Mouse (Mus musculus) hindlimb bud, embryonic 11.5 days (tissue): ENCODE measurements around the gene Gm5148.

Source experiments
- DNase-seq: peaks from one replicate; pipeline ENCODE4 v3.0.0-alpha.2; 2012; ENCODE audit warnings: low read depth, low spot score; ENCODE audit errors: extremely low spot score

Gm5148 gene

DNA sequence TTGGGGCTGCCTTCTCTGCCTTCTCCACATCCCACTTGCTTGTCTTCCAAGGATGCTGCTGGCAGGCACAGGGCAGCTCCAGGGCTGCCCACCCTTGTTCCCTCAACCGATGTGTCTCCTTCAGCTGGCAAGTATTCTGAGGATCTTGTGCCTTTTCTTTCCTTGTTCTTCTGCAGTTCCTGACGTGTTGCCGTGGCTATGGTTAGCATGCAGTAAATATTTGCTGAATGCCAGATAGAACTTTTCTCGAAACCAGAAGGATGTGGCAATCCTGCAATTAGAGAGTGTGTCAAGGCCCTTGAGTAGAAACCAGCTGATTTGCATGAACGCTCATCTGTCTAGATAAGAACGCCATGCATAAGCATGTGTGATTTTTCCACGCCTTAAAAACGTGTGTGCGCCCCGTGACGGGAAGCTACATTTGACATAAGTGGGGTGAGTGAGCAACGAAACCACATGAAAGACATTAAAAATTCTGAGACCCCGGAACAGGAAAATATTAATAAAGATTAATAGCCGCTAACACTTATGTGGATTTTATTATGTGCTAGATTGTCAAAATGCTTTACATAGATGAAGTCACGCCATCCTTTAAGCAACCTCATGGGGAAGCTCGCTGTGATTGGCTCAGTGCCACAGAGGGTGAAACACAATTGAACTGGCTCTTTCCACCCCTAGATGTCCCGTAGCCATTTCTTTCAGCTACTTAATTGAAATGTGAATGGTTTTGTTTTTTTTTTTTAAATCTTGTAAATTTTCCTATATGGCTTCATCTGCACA is 14.1 kb upstream of the Gm5148 start:
- DNase-seq = no peak

DNA sequence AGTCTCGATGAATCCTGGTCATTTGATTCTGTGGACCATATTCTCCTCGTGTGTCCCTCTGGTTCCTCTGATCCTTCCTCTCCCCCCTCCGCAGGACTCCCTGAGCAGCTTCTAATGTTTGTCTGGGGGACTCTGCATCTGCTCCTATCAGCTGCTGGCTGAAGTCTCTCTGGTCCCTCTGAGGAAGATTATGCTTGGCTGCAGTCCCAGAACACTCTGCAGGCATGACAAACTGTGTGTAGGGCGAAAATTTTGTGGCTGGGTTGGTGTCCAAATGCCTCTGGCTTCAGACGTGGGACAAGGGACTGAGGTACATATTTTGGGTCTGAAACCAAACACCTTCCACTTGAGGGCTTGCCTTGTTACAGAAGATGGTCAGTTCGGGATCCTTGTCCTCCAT is 13.1 kb upstream of the Gm5148 start:
- no peak for DNase-seq

DNA sequence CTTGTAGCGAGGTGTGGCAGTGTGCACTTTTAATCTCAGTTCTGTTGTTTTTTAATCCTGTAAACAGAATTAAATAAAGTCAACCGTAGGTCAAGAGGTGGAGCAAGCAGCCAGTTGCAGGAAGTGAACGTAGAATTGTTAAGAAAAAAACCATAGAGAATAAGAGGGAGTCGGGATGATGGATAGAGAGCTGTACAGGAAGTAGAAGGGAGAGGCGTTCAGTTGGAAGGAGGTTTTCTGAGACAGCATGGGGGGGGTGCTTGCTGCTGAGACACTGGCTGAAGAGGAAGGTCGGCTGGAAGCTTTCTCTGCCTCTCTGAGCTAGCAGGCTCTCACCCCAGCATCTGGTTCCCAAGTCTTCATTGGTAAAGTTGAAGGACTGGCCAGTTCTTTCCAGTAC is 10.9 kb upstream of the Gm5148 start:
- no peak for DNase-seq

DNA sequence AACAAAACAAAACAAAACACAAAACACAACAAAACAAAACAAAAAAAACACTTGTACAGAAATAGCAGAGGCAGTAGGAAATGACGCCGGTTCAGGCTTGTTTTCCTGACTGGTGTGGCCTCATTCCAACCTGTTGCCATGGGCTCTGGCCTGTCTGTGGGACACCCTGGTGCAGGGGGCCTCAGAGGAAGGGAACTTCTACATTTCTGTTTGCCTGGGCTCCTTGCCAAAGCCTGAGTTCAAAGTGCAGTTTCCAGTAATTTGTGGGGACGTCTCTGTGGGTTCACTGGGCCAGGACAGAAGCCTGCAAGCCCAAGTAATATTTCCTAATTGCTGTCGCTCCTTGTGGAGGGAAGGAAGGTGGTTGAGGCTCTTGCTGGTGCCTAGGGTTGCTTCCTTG is 4.9 kb upstream of the Gm5148 start:
- DNase-seq = no peak

DNA sequence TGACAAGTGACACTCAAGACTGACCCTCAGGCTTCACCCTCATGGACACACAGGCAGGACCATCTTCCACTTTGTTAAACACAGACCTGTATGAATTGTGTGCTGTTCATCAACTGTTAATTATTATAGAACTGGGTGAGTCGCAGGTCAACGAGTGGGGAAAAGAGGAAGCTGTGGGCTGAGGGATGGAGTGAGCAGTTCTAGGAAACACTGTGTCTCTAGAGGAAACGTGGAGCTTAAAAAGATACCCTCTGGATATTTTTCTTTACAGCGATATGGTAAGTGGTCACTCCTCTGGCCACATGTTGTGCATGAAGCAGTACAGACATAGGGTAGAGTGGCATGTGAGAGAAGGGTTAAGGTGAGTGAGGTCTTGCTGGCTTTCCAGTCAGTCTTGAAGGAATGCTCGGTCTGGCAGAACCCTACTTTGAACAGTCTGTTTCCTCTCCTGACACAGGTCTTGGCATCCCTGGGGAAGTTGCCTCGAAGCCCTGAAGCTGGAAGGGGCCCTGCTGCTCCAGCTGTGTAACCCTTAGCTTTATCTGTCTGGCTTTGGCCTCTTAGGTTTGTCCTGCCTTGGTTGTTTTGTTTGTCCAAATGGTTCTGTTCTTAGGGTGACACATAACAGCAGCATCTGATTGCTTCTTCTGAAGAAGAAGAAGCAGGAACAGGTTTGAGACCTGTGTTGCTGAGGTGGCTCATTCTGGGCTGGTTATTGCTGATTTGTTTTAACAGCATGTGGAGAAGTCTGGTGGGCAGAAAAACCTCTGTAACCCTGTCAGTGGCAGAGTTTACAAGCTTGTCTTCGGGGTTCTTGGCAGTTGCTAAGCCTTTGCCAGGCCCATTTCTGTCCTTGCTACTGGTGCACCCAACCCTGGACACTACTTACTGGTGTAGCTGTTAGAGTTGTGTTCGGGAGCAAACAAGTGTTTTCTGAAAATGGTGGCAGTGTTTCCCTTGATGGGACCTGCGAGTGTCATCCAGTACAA is 4.1 kb upstream of the Gm5148 start:
- no peak for DNase-seq

DNA sequence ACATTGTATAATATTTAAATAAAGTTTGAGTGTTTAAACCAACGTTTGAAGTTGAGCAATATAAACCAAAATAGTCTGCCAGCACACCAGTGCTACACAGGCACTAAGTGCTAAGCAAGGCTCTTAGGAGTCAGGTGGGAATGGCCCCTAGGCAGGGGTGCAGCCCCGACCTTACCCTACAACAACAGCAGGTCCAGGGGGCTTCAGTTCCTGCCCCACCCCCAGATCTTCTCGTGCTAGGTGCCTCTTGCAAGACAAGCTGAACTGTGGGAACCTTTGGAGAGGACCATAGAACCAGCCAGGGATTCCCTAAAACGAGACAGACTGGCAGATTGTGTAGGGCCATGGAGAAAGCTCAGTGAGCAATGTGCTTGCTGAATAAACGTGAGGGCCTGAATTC is 3.1 kb upstream of the Gm5148 start:
- no peak for DNase-seq

DNA sequence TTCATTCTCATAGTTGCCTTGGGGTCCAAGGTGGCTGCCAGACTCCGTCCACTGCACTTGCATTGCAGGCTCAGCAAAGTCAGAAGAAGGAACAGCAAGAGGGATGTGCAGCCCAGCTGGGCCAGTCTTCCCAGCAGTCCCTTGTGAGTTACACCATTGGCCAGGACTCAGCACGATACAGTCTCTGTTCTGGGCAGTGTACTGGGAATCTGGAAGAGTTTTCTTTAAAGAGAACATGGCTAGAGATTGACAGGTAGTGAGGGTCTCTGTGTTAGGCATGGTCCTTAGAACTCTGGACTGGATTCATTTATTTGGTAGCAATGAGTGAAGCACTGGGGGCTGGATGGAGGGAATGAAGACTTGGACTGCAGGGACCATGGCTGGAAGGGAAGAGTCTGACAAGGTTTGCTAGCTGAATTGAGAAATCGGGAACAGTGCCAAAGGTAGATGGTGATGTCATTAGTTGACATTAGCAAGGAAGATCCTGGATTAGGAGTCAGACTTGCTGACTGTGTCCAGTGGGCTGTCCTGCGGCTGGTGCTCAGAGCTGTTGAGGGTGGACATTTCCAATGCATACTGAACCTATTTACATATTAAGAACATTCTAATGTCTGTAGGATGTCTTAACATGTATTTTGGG is 2.3 kb upstream of the Gm5148 start:
- DNase-seq = no peak

DNA sequence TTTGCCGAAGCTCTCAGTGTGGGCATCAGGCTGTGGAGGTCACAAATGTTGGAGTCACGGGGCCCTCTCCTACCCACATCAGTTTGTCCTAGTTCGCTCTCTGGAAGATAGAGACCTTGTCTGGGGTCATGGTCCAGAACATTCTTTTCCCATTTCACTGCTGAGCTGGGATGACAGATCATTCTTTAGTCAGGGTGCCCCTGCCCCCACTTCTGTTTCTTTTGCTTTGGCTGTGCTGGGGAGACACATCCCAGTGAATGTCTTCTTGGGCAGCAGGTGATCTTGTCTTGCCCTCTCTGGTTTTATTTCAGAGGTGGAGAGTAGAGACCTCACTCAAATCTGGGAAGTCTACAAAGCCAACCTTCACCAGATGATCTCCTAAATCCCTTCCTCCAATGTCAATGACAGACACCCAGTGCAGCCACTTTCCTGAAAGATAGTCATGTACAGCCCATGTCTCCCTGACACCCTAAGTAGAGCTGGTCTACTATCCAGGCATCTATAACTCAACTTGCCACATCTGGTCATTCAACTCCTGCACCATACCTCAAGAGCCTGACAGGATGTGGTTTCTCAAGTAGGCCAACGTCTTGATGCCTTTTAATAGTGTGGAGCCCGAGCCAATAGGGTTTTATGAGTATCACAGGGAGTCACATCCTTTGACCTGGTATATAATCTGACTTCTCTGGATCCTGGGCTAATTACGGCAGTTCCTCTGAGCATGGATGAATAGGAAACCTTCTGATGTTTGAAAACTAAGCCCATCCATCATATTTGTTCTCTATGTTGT is 851 bp upstream of the Gm5148 start:
- no peak for DNase-seq

DNA sequence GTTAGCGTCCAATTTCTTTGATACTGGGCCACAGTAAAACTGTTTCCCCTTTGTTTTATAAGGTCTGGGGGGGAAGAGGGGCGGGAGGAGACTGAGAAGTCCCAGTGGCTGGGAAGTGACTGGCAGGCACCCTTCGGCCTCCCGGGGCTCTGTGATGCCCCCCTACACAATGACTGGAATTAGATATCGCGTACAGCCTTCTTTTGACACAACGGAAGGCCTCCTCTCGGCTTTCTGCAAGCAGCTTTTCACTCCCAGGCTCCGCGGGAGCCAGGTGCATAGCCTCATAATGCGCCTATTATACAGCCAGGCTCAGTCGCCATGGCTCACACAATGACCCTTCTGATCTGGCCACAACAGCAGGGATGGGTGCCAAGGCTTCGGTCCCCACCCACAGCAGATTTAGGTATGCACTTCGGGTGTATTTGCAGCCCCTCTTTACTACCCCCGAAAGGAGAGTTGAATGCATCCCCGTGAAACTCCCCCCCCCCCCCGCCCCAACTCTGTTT is 574 bp downstream of the Gm5148 start:
- no peak for DNase-seq

DNA sequence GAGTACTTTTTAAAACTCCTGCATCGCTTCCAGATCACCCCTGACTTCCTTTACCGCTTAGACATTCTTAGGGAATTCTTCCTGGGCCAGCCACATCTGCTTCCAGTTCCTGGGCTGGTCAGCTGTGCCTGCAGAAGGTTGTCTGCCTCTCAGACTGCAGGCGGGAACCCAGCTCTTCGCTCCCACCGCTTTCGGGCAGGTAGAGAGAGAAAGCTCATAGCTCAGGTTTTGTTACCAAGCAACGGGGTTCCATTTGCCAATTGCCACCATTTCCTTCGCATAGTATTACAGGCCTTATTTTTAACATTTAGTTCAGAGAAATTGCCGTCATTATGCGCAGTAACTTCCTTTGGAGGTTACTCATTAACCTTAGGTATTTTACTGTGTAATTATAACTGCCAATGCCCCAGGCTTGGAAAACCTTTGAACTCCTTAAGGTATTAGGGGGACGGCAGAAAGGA is 1.2 kb downstream of the Gm5148 start:
- DNase-seq = peak; percentile 76

DNA sequence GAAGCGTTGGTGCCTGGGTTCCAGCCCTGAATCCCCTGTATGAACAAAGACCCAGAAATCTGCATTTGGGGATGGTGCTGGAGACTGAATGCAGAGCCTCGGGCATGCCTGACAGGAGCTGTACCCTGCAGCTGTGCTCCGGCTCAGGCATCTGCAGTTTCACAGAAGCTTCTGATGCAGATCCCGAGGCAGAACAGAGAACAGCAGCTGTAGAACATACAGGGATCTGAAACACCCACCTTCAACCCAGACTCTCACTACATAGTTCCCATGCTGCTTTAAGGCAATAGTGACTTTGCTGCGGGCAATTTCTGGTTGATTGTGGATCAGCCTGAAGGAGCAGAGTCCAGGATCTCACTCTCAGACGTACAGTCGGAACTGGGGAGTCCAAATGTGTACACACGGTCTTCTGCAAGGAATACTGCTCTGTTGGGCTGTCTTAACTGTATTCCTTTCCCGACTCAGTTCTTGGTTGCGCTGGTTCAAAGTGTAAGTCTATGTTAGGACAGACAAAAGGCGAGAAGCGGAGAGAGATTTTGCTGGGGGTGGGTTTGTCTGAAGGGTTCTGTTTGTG is 1.7 kb downstream of the Gm5148 start:
- no peak for DNase-seq

DNA sequence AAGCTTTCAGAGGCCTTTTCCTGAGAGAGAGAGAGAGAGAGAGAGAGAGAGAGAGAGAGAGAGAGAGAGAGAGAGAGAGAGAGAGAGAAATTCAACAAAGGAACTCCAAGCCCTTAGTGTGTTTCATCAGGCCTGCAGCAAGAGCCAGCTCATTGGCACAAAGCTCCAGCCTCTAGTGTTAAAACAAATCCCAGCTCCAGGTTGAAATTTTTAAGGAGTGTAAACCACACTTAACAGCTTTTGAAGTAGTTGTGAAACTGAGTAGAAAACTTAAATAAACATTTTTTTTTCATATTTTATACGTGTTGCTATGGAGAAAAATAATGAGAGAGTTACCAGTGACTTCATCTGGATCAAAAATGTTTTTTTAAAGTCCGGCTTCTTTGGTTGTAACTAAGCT is 7.3 kb downstream of the Gm5148 start:
- no peak for DNase-seq

DNA sequence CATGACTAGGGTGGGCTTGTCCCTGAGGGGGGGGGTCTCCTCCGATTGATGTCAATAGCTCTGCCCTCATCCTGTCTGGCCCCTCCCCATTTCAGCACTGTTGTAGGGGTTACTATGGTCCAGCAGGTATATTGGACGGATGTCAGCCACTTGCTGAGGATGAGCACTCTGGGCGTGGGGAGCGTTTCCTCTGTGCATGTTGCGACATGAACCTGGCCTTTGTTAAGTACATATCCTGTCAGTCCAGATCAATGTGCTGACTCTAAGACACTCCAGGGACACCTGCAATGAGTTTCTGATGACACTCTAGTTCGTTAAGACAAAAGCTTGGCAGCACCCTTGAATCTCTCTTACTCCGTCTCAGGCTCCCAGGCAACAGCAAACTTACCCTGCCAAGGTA is 8.6 kb downstream of the Gm5148 start:
- no peak for DNase-seq

DNA sequence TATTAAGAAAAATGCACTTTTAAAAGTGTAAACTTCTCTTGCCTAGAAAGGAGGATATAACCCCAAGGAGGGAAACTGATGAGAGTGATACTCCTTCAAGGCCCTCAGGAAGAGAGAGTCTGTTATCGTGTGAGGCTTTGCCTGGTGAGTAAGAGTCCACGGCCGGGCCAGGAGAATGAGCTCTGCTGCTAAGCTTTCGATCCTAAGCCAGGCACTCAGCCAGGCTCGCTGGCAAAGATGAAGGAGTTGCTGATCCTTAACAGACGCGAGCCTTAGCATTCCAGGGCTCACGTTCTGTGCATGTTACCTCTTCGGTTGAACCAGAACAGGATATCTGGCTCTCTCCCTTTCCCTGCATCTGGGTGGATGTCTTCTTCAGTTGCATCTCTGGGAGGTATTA is 11.8 kb downstream of the Gm5148 start:
- no peak for DNase-seq

DNA sequence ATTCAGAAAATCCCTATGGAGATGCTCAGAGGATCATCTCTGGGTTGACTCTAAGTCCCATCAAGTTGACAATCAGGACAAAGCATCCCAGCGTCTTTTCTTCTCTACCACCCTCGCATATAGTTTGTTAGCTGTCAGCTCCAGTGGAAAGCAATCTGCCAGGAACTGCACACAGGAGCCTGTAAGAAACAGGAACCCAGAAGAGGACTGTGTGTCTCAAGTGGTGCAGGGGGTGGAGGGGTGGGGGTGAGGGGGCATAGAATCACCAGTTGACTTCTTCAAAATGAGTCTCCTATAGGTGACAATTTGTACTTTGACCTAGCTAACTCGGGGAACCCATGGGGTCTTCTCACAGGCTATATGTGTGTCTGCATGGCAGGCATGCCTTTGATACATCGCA is 12.7 kb downstream of the Gm5148 start:
- DNase-seq = no peak

DNA sequence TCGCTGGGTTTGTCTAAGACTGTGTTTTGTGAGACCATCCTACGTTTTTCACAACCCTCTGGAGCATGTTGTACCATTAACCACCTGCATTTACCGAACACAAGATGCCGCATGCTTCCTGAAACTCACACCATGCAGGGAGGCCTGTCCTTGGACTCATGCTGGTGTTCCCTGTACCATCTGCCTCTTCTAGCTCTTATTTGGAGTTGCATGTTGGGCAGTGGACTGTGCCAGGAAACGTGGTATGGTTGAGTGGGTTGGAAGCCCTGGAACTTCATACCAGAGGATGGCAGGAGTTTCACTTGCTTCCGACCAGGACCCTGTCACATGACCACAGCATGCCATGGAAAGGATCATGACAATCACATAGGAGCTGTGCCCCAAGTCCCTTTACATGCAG is 16.5 kb downstream of the Gm5148 start:
- DNase-seq = no peak

DNA sequence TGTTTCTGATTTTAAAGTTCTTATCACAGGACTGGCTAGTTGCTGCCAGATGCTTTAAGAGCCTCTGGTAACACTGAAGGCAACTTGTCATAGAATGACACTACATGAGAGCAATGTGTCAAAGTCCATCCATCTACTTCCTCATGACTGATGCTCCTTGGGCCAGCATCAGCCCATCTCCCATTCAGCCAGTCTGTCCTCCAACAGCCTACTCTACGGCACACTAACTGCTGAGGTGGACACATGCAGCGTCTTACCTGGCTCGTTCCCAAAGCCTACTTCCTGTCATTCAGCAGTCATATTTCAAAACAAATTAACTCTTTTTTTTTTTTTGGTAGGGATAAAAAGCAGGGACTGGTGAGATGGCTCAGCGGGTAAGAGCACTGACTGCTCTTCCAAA is 17.9 kb downstream of the Gm5148 start:
- no peak for DNase-seq

DNA sequence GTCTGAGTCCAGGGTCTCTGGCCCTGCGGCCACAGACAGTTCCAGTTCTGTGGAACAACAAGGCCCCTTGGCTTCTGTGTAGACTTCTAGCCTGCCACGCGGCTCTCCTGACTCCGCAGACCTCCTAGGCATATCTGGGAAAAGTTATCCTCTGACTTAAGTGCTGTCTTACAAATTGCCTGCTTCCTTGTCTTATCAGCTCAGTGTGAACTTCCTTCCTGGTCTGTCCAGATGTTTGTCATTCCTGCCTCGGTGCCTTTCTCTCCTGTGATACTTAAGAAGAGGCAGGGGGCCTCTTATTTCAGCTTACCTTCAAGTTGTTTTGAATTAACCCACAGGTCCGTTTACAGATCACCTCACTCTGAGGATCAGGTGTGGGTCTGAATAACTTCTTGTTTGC is 18.9 kb downstream of the Gm5148 start:
- DNase-seq = no peak

DNA sequence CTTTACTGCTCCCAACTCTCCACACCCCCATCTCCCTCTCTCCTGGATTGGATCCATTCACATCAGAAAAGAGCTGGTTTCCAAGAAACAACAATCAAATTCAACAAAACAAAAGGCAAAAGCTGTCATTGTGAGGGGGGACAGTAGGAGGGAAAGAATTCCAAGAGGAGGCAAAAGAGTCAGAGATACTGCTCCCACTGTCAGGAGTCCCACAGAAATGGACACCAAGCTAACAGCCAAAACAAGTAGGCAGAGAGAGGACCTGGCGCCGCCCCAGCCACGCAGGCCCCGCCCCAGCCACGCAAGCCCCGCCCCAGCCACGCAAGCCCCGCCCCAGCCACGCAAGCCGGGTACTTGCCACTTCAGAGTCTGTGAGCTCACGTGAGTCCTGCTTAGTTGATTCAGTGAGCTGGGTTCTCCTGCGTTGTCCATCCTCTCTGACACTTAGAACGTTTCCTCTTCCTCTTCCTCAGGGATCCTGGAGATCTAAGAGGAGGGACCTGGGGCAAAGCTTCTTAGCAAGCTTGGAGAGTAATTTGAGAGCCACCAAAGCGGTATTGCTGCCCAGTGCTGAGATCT is 19.5 kb downstream of the Gm5148 start:
- DNase-seq = no peak

DNA sequence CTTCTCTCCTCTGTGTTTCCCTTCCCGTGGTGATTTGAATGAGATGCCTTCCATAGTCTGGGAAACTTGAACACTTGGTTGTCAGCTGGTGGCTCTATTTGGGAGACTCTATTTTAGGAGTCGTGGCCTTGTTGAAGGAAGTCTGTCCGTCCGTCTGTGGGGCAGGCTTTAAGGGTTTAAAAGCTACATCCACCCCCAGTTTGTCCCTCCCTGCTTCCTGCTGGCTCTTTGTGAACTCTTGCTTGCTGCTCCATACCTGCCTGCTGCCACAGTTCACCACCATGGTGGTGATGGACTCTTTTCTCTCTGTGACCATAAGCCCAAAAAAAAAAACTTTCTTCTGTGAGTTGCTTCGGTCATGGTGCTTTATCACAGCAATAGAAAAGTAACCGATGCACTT is 21.2 kb downstream of the Gm5148 start:
- DNase-seq = no peak
